Mouse (Mus musculus) thymus, adult 18-20 months (tissue): ENCODE data around the gene 6430571L13Rik.

Experiments
- DNase-seq, 2 experiments: peaks; one replicate each; pipeline ENCODE4 v3.0.0; 2022; ENCODE audit warnings: mixed read lengths in 2 of 2

Gene 6430571L13Rik

DNA sequence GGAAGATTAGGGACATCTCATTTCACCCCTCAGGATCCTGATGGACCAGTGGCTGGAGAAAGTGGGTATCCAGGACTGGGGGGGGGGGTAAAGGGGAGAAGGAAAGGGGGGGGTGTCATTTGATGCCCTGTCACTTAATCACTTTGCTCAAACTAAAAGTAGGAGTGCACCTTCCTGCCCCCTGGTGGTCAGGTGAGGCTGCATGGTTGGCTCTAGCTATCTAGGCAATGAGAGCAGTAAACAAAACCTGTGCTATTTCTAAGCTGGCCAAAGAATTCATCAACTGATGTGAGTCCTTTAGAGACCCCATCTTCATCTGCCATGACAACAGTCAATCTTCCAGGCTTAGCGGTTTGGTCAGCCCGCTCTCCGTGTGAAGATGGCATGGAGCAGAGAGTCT, 46.3 kb downstream of the 6430571L13Rik start:
- no peak for DNase-seq

DNA sequence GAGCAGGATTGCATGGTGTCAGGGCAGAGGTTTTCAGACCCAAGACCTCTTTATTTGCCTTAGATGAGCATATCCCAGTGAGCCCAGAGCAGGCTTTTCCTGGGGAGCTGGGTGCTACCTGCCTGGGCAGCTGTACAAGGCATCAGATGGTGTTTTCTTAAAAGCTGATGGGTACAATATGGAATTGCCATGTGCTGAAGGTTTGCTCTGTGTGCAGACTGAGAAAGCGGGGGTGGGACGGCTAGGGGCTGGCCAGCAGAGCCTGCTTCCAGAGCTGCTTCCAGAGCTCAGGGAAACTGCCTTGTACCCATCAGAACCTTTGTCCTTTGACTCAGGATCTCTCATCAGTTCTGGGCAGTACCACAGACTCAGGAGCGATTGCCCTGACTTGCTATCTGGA, 47.3 kb downstream of the 6430571L13Rik start:
- DNase-seq, result no peak

DNA sequence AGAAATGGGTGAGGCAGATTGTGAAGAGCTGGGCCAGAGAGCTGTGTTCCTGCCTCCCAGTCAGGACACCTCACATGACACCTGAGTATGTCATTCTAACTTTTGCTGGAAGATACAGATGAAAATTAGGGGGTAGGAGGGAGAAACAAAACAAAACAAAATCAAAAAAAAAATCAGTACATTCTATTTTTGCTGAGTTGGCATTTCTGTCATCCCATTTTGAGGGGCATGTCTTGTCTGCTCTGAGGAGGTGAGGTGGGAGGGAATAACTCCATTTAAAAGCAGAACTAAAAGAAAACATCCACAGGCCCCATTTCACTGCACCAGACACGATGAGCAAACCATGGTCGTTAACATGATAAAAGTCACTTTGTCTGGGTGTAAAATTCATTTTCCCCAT, 47.9 kb downstream of the 6430571L13Rik start:
- DNase-seq, result no peak

DNA sequence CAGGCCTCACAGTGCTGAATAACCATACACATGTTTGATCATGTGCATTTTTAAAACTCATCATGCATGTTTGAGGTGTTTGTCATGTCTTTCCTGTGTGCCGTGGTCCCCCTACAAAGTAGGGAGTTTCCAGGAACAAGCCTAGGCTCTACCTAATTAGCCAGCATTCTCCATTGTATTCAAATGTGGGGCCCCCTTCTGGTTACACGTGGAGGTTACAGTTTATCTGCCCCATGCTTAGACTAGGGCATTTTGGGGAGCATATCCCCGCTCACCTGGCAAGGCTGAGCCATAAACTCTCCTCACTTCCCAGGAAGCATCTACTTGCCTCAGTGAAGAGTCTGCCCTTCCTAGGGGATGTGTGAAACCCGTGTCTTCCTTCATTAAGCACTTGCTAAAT, 56.0 kb downstream of the 6430571L13Rik start:
- no peak for DNase-seq

DNA sequence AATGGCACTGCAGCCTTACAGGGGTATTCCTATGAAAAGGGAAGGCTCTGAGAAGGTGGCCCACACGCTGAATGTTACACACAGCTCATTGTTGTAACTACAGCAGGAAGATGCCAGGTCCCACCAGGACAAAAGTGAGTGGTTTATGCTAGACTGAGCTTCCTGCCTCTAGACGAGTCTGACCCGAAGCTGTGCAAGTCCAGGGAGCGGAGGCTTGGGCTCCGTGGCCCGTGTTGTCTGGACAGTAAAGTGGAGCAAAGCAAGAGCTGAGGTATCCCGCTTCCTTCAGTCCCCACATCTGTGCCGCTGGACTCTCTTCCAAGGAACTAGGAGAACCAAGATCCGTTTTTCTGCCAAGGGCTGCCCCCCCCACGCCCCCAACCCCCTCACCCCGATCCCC, 58.6 kb downstream of the 6430571L13Rik start:
- DNase-seq, result no peak

DNA sequence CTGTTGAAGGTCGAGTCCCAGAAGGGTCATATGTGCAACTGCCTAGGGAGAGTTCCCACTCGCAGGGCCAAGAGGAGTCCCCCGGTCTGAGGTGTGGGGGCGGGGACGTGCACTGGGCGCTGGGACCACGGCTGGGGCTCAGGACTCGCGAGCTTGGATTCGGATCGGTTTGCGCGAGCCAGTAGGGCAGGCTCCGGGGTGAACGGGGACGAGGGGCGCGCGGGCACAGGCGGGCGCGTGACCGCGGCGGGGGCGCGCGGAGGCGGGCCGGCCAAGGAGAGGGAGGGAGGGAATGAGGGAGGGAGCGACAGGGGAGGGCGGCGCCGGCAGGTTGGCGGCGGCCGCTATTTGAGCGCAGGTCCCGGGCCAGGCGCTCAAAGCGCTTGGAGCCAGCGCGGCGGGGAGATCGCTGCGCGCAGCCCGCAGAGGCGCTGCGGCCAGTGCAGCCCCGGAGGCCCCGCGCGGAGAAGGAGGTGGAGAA, 59.1 kb downstream of the 6430571L13Rik start, which contains the start of gene Cacna2d2:
Cacna2d2 (plus strand) TSS at position 122 of the 481 bp plus-strand sequence.
- DNase-seq, result no peak

DNA sequence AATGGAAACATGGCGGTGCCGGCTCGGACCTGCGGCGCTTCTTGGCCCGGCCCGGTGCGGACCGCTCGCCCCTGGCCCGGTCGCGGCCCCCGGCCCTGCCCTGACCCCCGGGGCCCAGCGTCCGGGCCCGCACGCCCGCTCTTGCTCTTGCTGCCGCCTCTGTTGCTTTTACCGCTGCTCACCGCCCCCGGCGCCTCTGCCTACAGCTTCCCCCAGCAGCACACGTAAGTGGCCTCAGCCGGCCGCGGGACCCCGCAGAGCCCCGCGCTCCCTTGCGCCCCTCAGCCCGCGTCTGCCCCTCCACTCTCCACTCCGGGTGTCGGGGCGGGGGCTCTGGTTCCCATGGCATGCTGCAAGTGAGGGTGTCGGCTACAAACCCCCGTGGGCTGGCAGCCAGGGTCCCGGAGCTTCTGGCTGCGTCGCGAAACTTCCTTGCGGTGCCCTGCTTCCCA, 59.7 kb downstream of the 6430571L13Rik start:
- no peak for DNase-seq

DNA sequence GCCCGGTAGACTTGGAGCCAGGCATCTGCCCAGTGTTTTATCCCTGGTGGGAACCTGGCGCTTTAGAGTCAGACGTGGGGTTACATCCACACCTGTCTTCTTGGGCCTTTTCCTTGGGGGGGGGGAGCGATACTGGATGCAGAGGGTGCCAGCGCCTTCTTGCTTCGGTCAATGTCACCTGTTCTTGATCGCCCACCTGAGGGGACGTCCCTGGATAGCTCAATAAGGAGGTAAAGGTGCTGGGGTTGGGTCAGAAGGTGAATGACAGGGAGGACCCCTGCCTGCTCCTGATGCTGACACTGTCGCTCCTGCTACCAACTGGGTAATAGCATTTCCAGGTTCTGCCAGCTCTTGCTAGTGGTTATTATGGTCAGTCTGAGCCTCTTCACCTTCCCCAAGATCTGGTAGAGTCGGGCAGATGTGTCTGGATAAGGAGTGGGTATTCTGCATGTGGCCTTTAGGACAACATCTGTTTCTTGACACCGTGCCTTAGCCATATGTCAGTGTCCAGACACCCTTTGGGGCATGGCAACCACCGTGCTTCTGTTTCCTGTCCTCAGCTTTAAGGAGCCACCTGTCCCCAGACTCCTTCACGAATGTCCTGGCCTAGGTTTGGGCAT, 60.4 kb downstream of the 6430571L13Rik start:
- DNase-seq, result no peak
